Mouse (Mus musculus) heart, adult 2 months (tissue): ENCODE data around the gene Esf1.

Experiments
- CTCF ChIP-seq: fragments of 200-600 bp; IDR thresholded peaks from 2 replicates; pipeline ENCODE4 v1.8.1; 2022; ENCODE audit warnings: antibody characterized with exemption, mild to moderate bottlenecking, moderate library complexity
- POLR2A ChIP-seq: fragments of 200-500 bp; IDR thresholded peaks from 2 replicates; pipeline ENCODE4 v1.6.1; 2011; ENCODE audit warnings: mild to moderate bottlenecking, low read depth, low read length, control low read depth; ENCODE audit not compliant: insufficient read depth

DNA sequence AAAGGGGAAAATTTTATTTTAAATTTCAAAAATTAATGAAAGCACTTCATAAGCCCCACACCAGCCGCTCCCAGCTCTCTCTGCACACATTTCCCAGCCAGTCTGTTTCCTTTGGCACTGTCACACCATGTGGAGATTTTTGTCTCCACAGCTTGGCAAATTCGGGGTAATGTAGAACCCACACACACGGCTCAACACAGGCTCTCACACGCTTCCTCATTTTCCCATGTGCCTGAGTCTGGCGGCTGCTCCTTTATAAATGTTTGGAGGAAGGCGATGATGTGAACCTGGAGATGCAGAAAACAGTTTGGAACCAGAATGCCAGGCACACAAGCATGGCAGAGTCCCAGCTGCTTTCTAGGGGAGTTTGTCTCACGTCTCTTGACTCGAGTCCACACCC, 56.5 kb downstream of the Esf1 start:
- no peak for TF ChIP-seq POLR2A
- no peak for TF ChIP-seq CTCF
